Mouse (Mus musculus) left cerebral cortex, postnatal 4 days (tissue): ENCODE results near the gene Cfap73. TPM values are rescaled to one million over a fixed set of nuclear protein-coding genes. Genes with fewer than 3 reads are reported as not detected.

Experiments
- DNase-seq: peaks from one replicate; pipeline ENCODE4 v3.0.0-alpha.2; 2022
- intact Hi-C: fragments of 180-260 bp; cut with DNase I; formaldehyde crosslinking; loops from one replicate; pipeline ENCODE4 v1.15.1; 2025
- total RNA-seq, 2 experiments: library from RNA; stranded (reverse); gene quantifications; 2 replicates each; pipeline ENCODE4 v1.2.3; 2021

The Cfap73 gene
- total RNA-seq, 2 experiments from 2014 or later = 0.40 TPM; not detected in 1

- intact Hi-C loops = no loop called here
- peak; percentile 45 for DNase-seq
These were observed 43.6 kb downstream of the Cfap73 start for GRCm38 (mm10) chr5:120590356-120591010.

GRCm38 (mm10) chr5:120588569-120589094 lies 45.4 kb downstream of the Cfap73 start, which contains the start of the genes Tpcn1 and Iqcd:
Gene Tpcn1, minus strand, starts transcription at chr5:120588673.
Gene Iqcd, plus strand, starts transcription at chr5:120589016.
- intact Hi-C loops = no loop called here
- DNase-seq = peak; percentile 100

DNA sequence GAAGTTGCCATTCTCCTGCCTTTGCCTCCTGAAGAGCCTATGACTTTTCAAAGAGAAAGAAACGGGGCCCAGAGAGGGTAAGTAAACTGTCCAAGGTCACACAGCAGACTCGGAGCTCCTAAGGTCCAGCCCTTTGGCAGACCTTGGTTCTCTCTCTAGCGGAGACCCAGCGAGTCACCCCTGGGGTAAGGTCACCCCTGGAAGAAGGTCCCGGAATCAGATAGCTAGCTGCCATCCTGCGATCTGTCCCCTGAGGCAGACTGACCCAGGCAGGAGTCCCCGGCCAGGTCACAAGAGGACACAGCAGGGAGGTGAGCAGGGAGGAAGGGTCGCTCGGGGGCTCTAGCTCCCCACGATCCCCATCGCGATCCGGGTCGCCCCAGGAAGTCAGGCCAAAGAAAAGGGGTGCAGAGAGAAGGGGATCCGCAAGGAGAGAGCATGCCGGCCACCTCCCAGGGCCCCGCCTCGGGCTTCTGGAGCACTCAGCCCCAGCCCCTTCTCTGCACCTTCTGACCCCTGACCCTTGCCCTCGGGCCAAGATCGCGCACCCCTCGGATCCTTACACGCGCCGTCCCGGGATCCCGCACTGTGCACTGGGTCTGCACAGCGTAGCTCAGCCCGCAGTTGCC lies 46.0 kb downstream of the Cfap73 start:
- no peak for DNase-seq
- intact Hi-C loops = no loop called here

GRCm38 (mm10) chr5:120587616-120587926 lies 46.5 kb downstream of the Cfap73 start:
- intact Hi-C loops = no loop called here
- no peak for DNase-seq

- intact Hi-C loops = no loop called here
- no peak for DNase-seq
These were observed 47.1 kb downstream of the Cfap73 start for GRCm38 (mm10) chr5:120586741-120587615.

GRCm38 (mm10) chr5:120584968-120585367 lies 49.1 kb downstream of the Cfap73 start:
- no peak for DNase-seq
- intact Hi-C loops = no loop called here

DNA sequence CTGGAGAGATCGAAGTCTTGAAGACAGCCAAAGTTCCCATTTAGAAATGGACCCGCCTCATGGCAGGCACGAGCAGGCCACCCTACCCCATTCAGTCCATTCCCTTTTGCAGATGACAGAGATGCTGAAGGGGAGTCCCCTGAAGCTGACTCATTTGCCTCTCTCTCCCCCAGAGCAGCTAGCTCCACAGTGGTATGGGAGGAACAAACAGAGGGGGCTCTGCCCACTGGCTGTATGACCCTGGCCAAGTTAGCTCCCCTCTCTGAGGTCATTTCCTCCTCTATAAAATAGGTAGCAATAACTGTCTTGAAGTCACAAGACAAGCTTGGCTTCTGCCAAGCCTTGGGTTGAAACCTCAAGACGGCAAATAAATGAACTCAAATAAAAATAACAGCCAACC lies 50.5 kb downstream of the Cfap73 start:
- intact Hi-C loops = no loop called here
- DNase-seq = no peak

DNA sequence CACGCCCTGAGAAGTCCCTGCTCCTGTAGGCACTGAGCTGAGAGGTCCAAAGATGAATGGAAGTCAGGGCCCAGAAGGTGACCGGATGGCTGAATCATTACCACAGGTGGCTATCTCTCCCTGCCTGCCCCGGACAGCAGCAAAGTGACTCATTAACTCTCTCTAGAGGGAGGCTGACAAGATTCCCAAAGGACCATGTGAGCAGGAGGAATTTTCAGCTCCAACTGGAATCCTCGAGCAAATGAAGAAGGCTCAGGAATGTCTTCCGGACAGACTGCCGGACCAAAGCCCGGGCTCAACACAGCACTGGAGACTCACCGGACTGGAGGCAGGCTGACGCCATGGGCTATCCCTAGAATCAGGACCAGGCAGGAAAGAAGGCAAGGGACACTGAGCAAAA lies 52.0 kb downstream of the Cfap73 start:
- intact Hi-C loops = no loop called here
- no peak for DNase-seq

DNA sequence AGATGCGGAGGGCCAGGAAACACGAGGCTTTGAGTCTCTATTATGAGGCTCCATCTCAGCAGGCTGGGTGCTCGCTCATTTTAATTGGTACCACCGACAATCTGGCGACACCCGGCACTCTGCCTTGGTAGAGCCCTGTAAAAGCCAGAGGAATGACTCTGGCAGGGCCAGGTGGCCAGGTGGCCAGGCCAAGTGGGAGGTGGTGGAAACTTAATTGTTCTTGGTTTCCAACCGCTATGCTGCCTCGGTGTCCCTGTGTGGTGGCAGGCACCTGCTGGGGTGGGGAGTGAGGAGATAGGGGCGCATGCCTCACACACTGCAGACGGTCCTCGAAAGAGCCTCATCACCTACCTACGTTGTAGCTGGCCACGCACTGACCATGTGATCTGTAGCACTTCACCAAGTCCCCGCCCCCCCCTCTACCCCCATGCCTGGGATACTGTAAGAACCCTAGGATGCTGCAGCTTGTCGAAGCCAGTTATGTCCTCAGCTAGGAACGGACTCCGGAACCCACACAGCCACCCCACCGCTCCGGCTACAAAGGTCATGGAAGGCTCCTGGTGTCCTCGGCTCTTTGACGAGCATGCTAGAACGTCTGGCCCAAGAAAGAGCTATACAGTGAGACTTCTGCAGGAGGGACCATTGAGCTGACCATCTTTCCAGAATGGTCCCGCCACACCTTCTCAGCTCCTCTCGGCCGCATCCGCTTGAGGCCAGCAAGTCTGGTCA lies 54.0 kb downstream of the Cfap73 start:
- peak; percentile 72 for DNase-seq
- intact Hi-C loops = no loop called here

DNA sequence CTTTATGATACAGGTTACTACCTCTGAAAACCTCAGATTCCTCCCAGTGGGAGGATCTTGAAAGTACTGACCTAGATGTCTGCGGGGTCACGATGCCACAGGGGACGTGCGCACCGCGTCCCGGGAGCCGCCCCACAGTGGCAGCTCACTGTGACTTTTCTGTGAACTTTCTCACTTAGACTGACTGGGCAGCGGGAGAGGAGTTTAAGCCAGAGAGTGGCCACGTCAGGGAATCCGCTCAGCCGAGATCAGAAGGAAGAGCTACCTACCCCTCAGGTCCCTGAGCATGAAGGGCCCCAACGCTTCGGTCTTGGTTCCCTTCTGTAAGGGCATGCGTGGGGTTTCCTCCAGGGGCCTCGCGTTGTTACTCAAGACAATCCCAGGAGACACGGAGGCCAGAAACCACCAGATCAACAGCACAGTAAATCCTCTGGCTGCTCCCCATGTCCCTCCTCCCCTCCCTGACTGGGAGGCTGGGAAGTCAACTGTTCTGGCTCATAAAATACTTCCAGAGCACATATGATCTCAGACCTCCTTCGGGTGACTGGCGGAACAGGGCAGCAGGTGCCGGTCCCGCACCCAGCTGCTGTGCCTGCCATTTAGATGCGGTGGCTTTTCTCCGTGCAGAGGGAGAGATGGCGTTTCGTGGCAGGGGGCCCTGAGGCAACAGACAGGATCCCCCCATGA lies 54.7 kb downstream of the Cfap73 start:
- intact Hi-C loops = no loop called here
- DNase-seq = no peak

- intact Hi-C loops = no loop called here
- peak; percentile 54 for DNase-seq
These were observed 55.4 kb downstream of the Cfap73 start for GRCm38 (mm10) chr5:120578504-120579081.

Other genes starting within 250 kb of the Cfap73 start
- 1 to 10 TPM in 1 of 2 experiments, under 1 TPM in 1; 0.86 to 1.4 TPM for gene Lhx5, start 202.5 kb downstream of the Cfap73 start, total RNA-seq
- gene Sdsl, start 161.4 kb downstream of the Cfap73 start, total RNA-seq = 1 to 10 TPM; 2.4 to 3.7 TPM
- gene Sds, start 157.7 kb downstream of the Cfap73 start, total RNA-seq = not detected
- 10 to 100 TPM; 38.8 to 43.9 TPM for gene Plbd2, start 130.6 kb downstream of the Cfap73 start, total RNA-seq
- gene Slc8b1, start 123.1 kb downstream of the Cfap73 start, total RNA-seq = 1 to 10 TPM; 3.3 to 4.6 TPM
- 10 to 100 TPM; 42.0 to 44.1 TPM for gene Tpcn1, start 45.6 kb downstream of the Cfap73 start, total RNA-seq
- under 1 TPM; 0.58 to 0.64 TPM for gene Iqcd, start 45.2 kb downstream of the Cfap73 start, total RNA-seq
- gene Rita1, start 21.6 kb downstream of the Cfap73 start, total RNA-seq = 10 to 100 TPM; 22.7 to 26.0 TPM
- gene Ddx54, start 21.5 kb downstream of the Cfap73 start, total RNA-seq = 10 to 100 TPM; 52.0 to 55.4 TPM
- 10 to 100 TPM; 42.2 to 54.6 TPM for gene Rasal1, start 14.6 kb upstream of the Cfap73 start, total RNA-seq
- gene Dtx1, start 77.7 kb upstream of the Cfap73 start, total RNA-seq = 100 to 1,000 TPM; 122 to 124 TPM
- gene Oas2, start 115.6 kb upstream of the Cfap73 start, total RNA-seq = not detected
- under 1 TPM in 1 of 2 experiments, not detected in 1; 0.18 TPM for gene Oas3, start 143.4 kb upstream of the Cfap73 start, total RNA-seq
- gene Oas1e, start 161.3 kb upstream of the Cfap73 start, total RNA-seq = not detected
- gene Oas1c, start 178.3 kb upstream of the Cfap73 start, total RNA-seq = 1 to 10 TPM; 1.0 to 1.3 TPM
- gene Oas1f, start 213.1 kb upstream of the Cfap73 start, total RNA-seq = not detected
- gene Oas1h, start 227.2 kb upstream of the Cfap73 start, total RNA-seq = not detected